Mouse (Mus musculus) right cerebral cortex, adult 18-20 months (tissue): ENCODE measurements around the gene Eri3.

ENCODE experiments used
- DNase-seq: peaks from one replicate; pipeline ENCODE4 v3.0.0; 2022; ENCODE audit warnings: mixed read lengths

The Eri3 gene

DNA sequence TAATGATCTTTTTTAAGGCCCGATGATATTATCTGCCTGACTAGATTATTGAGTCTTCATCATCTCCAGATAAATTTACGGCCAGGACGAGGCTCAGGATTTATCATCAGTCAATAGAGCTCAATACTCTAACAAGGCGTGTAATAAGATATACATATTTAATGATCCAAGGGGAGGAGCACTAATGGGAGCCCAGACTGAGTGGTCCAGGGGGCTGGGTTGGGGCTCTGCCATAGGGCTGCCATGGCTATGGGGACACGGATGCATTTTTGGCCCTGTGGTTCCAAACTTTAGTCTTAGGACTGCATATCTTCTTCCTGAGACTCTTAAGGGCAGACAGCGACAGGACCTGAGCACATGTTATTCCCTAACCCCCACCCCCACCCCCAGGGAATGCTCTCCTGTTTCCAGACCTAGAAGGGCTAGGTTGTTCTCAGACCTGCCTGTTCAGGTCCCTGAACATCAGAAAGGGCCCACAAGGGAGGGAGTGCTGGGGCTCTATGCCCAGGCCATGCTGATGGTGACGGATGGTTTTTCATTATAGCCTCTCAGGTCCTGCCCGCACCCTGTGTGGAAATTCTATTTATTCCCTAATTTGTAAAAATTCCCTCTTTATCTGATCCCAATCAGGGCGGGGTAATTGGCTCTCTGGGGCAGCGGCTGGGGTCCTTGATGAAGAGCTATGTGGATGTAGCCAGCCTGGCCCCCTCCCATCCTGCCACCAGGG lies 114.4 kb downstream of the Eri3 start:
- DNase-seq, result no peak

DNA sequence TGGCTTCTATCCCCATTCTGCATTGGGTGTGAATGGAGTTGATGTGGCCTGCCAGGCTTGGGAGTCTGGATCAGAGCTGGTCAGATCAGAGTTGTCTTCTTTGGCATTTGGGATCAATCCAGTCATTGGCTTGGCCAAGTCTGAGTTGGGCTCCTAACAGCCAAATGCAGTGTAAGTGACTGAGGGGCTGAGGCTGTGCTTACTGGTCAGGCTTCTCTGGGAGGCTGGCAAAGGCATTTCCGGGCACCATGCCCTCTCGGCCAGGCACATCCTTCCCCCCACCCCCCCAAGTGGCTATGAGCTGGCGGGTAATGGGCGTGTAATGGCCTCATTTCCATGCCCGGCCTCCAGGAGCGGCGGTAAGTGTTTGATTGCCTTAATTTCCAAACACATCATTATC lies 115.4 kb downstream of the Eri3 start:
- peak; percentile 31 for DNase-seq

DNA sequence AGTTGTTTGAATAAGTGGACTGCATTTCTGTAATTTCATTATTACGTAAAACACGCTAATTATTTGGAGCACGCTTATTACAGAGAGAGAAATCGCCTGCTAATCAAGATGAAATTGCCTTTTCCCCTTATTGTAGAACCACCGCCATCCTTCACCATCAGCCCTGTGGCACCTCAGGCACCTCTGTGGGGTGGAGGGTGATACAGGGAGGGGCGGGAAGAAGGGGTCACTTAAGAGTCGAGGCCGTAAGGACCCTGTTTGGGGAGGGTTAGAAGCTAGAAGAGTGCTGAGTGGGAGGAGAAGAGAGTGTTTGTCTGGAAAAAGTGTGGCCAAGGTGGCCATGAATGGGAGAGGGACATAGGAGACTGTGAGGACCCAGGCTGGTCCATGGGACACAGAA lies 115.9 kb downstream of the Eri3 start:
- DNase-seq, result no peak

DNA sequence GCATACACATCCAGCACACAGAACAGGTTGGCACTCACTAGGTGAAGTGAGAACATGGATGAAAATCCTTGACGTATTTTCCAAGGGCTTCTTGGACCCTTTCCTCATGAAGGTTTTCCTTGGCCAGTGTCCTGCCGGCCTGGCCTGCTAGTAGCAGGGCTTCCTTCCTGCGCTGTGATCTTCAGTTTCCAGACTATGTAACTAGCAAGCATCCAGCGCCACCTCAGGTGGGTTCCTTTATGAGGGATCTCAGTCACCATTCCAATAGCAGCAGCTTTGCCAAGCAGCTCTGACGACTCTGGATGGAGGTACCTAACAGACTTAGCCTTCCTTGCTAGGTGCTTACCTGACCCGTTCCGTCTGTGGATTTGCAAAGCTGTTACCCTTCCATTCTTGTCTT lies 119.7 kb downstream of the Eri3 start:
- DNase-seq, result no peak

DNA sequence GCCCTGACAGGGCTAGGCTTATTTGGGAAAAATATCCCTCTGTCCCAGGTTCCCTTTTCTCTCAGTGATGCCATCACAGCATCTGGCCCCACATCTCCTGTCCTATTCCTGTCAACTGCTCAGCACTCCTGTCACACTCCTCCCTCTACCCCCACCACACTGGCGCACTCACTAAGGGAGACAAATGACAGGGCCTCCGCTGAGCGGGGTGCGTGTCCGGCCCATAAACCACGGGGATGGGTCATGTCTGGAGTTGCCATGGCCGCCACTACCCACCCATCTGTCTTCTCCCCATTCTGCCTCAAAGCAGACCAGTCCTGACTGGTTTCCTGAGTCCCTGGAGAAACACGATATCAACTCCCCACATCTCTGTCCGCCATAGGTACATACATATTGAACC lies 121.9 kb downstream of the Eri3 start:
- no peak for DNase-seq

DNA sequence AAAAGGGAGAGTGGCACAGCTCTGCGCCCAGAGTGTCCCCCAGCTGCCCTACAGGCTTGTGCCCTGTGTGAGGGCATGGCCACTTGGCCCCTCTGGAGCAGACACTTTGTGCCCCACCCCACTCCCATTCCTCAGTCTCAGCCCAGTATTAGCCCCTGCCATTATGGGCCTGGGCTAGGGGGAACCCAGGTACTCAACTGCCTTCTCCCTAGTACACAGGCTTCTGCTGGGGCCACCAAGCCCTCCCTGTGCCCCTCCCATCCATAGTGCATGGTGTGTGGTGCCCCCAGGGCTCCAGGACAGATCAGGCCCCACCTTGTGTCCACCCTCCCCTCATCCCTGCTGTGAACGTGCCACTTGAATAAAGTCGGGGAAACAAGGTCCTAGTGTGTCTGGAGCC lies 123.7 kb downstream of the Eri3 start:
- no peak for DNase-seq

DNA sequence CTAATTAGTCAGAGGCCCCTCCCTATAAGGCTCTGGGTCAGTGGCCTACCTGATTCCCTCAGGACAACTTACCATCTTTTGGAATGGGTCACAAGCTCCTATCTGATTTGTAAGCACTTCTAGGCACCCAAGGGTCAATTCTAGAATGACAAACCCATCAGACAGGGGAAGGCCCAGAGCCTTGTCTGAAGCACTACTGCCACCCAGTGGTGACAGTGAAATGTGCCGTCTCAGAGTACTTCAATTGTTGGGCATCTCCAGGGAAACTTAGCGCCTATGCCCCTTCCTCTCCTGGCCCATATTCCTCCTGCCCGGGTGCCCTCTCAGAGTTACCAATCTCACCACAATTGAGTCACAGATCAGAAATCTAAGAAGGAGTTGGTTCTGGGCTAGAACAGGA lies 126.7 kb downstream of the Eri3 start:
- peak; percentile 72 for DNase-seq

DNA sequence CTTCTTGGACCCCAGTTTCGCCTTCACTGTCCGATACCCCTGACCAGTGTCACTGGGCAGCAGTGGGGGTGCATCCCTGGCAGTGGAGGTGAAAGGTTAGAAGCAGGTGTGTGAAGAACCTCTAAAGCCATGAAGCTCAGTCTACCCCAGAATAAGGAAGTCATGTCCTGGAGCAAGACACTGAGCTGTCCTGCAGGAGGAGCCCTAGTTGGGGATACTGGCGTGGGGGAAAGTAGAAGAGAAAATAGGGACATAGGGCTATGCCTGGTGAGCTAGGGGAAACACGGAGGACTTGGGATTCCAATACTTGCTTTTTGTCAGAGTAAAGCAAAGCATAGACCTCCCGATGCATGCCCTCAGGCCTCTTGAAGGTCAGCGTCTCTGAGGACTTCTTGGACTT lies 130.8 kb downstream of the Eri3 start:
- no peak for DNase-seq

DNA sequence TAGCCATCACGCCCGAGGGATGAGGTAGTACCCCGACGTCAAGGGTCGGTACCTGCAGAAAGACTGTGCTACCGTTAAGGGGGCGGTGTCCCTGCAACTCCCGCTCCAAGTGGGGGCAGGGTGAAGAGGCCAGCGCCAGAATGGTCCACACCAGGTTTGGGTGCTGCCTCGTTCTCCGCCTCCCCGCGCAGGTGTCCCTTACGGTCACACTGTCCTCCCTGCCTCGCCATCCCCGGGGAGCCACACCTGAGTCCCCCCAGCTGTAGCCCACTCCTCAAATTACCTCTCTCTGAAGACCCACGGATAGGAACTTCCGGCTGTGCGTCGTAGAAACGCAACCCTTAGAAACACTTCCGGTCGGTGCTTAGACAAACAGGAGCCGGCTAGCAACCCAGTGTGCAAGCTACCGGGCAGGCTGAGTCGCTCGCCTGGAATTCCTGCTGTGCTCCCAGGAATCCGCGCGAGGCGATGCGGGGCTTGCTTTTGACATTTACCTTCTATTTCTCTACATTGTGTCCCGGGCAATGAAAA lies 131.8 kb downstream of the Eri3 start, which contains the start of gene Dmap1:
Gene Dmap1 (minus strand): TSS at position 343 of the 531 bp plus-strand sequence.
- peak; percentile 83 for DNase-seq

DNA sequence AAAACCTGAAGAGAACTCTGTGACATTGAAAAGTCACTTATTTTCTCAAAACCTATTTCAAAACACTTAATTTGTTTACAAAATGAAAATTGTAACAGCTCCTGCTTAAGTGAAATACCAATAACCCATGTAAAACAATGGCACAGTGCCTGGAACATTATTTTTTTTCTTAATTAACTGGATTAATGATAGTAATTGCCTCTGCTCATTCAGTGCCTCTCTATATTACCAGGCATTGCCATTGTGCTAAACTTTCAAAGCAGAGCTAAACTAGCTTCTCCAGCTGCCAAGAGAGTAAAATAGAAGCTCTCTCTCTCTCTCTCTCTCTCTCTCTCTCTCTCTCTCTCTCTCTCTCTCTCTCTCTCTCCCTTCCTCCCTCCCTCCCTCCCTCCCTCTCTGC lies 132.3 kb downstream of the Eri3 start:
- DNase-seq, result no peak

DNA sequence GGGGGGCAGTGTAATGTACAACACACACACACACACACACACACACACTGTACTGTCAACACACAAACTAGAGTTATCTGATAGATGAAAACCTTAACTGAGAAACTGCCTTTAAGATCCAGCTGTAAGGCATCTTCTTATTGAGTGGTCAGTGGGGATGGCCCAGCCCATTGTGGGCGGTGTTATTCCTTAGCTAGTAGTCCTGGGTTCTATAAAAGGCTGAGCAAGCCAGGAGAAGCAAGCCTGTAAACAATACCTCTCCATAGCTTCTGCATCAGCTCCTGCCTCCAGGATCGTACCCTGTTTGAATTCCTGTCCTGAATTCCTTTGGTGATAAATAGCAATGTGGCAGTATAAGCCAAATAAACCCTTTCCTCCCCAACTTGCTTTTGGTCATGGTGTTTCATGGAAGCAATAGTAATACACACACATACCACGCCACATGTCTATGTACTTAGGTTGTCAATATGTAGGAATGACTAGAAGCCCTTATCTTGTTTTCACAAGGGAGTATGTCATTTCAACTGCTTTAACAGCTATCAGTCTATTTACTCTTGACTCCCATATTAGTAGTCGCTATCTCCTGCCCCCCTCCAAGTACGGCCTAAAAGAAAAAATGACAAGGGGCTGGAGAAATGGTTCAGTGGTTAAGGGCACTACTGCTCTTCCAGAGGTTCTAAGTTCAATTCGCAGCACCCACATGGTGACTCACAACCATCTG lies 133.0 kb downstream of the Eri3 start:
- DNase-seq, result no peak

DNA sequence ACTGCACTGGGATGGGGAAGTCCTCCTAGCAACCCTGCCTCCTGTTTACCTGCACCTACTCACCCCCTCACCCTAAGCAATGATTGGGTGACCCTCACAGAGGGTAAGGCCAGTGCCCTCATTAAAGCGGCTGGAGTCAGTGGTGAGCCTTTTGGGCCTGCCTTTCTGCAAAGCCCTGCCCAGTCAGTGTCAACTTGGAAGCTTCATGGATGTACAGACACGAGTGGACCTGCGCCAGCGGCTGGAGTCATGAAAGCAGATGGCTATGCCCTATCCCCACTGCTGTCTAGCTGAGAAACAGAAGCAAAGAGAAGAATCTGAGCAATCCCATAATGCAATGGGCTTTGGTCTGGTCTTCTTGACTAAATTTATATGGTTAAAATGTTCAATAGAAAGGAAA lies 136.2 kb downstream of the Eri3 start:
- DNase-seq, result no peak

DNA sequence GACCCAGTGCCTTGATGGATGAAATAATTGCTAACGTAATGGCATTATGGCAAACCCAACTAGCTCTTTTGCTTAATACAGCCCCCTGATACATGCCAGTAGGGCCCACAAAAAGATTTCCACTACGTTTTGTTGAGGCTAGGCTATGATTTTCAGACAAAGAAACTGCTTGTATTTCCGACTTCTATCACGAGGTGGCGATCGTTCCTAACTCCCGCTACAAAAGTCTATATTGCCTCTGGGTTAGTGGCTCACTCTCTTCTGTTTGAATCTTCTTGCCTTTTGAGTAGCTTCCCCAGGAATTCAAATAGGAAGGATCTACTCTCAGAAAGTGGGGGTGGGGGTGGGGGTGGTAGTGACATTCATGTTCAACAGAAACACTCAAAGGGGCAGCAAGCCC lies 155.2 kb downstream of the Eri3 start:
- peak; percentile 37 for DNase-seq

DNA sequence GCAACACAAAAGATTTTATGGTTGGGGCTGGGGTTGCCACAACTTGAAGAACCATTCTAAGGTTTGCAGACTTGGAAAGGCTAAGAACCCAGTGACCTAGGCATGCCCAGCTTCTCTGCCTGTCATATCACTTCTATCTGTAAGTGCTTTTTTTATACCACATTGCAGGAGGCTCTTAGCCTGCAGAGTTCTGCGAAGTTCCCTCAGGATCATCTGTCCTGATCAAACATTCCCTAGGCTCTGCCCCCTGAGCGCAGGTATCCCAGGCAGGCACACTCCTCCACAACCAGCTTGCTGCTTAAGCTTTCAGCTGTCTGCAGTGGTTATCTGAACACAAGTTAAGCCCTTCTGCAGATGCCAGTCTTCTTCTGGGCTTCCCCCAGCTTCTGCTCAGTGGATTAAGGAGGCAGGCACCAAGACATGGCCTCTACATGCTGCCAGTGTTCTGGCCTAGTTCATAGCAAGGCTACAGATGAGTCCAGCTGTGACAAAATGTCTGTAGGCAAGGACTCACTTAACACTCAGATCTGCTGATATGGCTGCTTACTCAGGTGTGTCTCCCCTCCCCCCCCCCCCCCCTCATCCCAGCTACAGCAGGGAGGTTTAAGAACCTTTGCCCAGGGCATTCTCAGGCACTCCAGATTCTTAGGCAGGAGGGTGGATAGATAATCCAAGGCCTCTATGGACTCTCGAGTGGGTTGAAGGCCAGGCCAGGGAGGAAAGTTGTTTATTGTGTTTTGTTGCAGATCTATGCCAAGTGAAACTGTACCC lies 158.8 kb downstream of the Eri3 start:
- DNase-seq, result no peak

DNA sequence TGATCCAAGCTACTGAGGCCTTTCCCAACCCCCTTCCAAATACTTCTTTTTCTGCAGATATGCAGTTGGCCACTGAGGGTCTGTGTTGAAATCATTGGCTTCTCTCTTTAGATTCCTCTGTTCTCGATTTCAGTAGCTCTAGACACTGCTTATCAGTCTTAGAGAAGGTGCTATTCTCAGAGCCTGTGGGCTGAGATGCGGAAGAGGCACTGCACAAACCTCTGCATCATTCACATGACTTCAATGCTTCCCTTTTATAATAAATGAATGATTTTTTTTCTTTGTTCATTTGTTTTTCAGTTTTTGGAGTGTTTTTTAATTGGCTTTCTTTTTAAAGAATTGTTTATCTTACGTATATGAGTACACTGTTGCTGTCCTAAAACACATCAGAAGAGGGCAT lies 162.1 kb downstream of the Eri3 start:
- no peak for DNase-seq

DNA sequence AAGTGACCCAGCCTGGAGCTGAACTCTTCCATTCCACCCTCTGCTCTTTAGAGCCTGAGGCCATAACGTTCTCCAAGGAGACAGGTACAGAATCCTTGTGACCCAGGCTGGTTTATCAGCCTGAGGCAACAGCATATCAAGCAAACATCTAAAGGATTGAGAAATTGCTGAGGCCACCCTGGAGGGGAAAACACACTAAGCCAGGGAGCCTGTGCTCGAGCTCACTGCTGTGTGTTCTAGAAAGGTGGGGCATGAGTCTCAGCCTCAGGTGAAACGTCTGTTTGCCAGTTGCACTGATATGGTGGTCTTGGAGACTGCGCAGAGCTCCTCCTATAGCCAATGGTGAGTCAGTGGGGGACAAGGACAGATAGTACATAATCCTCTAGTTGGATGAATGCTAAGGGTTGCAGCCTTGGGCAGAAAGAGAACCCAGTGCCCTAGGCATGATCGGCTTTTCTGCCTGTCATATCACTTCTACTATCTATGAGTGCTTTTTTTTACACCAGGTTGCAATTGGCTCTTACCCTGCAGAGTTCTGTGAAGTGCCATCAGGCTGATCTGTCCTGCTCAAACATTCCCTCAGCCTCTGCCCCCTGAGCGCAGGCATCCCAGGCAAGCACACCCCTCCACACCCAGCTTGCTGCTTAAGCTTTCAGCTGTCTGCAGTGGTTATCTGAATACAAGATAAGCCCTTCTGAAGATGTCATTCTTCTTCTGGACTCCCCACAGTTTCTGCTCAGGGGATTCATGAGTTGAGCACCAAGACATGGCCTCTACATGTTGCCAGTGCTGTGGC lies 163.3 kb downstream of the Eri3 start:
- no peak for DNase-seq
